Mouse (Mus musculus): ENCODE data around the gene D8Ertd738e.

The D8Ertd738e gene

DNA sequence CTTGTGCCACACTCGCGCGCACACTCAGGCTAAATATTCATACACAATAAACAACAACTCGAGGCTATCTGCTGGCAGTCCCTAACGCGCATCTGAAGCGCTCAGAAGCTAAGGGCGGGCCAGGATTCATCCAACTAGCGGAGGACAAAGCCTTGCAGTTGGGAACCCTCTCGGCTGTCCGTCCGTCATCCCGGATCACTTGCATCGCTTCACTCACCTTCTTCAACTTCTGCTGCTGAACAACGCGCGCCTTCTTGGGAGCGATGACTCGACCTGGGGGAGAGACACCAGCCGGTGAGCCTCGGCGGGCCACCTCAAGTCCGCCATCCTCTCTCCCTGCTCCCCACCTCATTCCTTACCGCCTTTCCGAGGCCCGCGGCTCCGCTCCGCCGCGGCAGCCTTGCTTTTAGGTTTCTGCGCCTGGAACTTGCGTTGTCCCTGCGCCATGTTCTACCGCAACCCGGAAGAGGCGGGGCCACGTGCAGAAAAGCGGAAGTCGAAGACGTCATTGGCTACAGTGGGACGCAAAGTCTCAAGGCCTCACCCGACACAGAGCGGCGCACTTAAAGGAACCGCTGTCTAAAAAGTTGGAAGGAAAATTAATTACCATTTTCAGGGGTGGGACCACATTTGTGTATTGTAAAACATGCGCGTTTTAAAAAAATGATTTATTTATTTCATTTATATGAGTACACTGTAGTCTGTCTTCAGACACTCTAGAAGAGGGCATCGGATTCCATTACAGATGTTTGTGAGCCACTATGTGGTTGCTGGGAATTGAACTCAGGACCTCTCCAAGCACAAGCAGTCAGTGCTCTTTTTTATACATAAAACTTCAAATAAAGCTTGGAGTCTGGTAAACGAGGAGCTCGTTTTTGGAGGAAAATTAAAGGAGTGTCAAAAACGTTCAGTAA, at the start of gene D8Ertd738e:
TSS of gene D8Ertd738e (minus strand) at position 463 of the 914 bp plus-strand sequence.
- peak; percentile 85 to 87 for DNase-seq

GRCm38 (mm10) chr8:84297029-84297785, 47.7 kb upstream of the D8Ertd738e start:
- DNase-seq, result no peak

- peak; percentile 86 to 87 for DNase-seq
These were observed 42.2 kb upstream of the D8Ertd738e start for GRCm38 (mm10) chr8:84291688-84292087.

GRCm38 (mm10) chr8:84291086-84291485, 41.6 kb upstream of the D8Ertd738e start:
- peak; percentile 82 to 86 for DNase-seq

- DNase-seq, result peak; percentile 69 to 79
These were observed 39.4 kb upstream of the D8Ertd738e start for GRCm38 (mm10) chr8:84288892-84289291.

- DNase-seq, result peak; percentile 47 to 67
These were observed 36.1 kb upstream of the D8Ertd738e start for GRCm38 (mm10) chr8:84285665-84286064.

DNA sequence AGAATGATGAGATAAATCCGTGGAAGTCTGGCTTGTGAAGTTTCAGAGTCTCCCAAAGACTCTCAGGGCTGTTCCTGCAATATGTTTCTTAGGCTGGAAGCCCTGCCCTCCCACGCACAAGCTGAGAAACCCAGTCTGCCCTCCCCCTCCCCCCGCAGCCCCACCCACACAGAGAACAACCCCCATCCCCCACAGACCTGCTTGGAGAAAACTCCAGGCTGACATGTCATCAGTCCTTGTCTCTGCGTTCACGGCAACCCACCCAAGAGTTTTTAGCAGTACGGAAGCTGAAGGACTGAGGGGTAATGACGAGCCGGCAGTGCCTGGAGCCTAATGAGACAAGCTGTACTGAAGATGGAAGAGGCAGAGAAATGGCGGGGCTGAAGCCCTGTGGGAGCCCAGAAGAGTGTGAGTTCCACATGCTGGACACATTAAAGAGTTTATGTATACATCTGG, 35.1 kb upstream of the D8Ertd738e start:
- DNase-seq, result no peak

- DNase-seq, result no peak
These were observed 31.3 kb upstream of the D8Ertd738e start for GRCm38 (mm10) chr8:84280777-84281176.

DNA sequence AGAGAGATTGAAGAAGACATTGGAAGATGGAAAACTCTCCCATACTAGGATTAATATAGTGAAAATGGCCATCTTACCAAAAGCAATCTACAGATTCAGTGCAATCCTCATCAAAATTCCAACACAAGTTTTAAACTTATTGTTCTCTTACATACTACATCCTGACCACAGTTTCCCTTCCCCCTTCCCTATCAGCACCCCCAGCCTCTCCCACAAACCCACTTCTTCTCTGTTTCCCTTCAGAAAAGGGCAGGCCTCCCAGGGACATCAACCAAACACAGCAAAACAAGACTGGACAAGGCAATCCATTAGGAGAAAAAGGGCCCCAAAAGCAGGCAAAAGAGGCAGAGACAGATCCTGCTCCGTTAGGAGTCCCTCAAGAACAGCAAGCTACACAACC, 26.9 kb upstream of the D8Ertd738e start:
- DNase-seq, result no peak

GRCm38 (mm10) chr8:84273968-84274367, 24.4 kb upstream of the D8Ertd738e start:
- DNase-seq, result no peak

- DNase-seq, result no peak
These were observed 22.8 kb upstream of the D8Ertd738e start for GRCm38 (mm10) chr8:84272302-84272701.

- peak; percentile 100 for DNase-seq
These were observed 20.6 kb upstream of the D8Ertd738e start, which contains the start of gene Ccdc130 for GRCm38 (mm10) chr8:84269950-84270773. Gene Ccdc130, minus strand, starts transcription at chr8:84270380.

GRCm38 (mm10) chr8:84261098-84261497, 11.6 kb upstream of the D8Ertd738e start:
- no peak for DNase-seq

GRCm38 (mm10) chr8:84256822-84257610, 7.5 kb upstream of the D8Ertd738e start, which contains the start of gene Mri1:
Gene Mri1, minus strand, starts transcription at chr8:84257326.
- peak; percentile 88 to 89 for DNase-seq

- no peak for DNase-seq
These were observed 6.9 kb upstream of the D8Ertd738e start for GRCm38 (mm10) chr8:84256458-84256821.

DNA sequence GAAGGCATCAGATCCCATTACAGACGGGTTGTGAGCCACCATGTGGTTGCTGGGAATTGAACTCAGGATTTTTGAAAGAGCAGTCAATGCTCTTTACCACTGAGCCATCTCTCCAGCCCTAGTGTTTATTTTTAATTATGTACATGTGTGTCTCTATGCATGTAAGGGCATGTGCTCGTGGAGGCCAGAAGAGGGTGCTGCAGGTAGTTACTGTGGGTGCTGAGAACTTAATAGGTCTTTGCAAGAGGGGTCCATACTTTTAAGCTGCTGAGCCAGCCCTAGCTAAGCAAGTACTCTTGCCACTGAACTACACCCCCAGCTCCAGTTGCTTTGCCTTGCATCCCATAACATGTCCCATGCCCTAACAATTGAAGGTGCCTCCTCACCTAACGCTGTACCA, 6.3 kb upstream of the D8Ertd738e start:
- DNase-seq, result no peak

- peak; percentile 53 to 56 for DNase-seq
These were observed 7.7 kb downstream of the D8Ertd738e start for GRCm38 (mm10) chr8:84241821-84242220.

GRCm38 (mm10) chr8:84241167-84241566, 8.4 kb downstream of the D8Ertd738e start:
- no peak for DNase-seq

GRCm38 (mm10) chr8:84237542-84238229, 11.8 kb downstream of the D8Ertd738e start:
- peak in 1 of 2 experiments; percentile 14 for DNase-seq

DNA sequence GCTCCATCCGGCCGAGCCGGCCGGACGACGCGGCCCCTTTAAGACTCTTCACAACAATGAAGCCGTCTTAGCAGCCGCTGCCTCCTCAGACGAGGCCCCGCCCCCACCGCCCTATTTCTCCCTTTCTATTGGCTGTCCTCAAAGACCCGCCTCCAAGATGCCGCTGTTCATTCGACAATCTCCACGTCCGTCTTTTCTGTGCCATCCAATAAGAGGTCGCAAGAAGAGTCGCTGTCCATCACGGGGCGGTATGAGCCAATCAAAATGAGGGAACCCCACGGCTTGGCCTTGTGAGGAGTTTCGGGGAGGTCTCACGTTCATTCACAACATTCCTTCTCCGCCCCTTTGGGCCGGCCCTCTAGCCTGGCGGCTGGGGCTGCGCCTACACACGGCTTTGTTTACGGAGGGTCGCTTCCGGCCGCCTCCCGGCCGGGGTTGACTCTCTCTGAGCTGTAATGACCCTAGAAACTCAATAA, 12.5 kb downstream of the D8Ertd738e start, which contains the start of gene Zswim4:
TSS of gene Zswim4 (minus strand) at position 58 of the 476 bp plus-strand sequence.
- peak; percentile 99 for DNase-seq
